Mouse (Mus musculus): ENCODE data around the gene Ttc28.

GRCm38 (mm10) chr5:111235131-111235530 lies 355.5 kb downstream of the Ttc28 start:
- TF ChIP-seq CTCF (IDR thresholded peaks at IDR 0.05; ENCODE audit: low read depth, low read length) (no peak), POLR2A (IDR thresholded peaks at IDR 0.05; ENCODE audit: extremely low read depth, insufficient read depth, low read length) (no peak)
